Mouse (Mus musculus): ENCODE data around the gene Tmed2. TPM values are rescaled to one million over a fixed set of nuclear protein-coding genes. Genes with fewer than 3 reads are reported as not detected.
A peak's percentile ranks its signal among the peaks of the same experiment; 100 is the strongest.

Gene Tmed2
- polyA plus RNA-seq, 1 experiment from 2014 or later: 629 TPM

GRCm38 (mm10) chr5:124530655-124531582 is 9.6 kb upstream of the Tmed2 start, which contains the start of gene Rilpl1:
TSS of gene Rilpl1 (minus strand) at chr5:124531391.
- Histone ChIP-seq H3K4me1 (ENCODE audit: control insufficient read depth, insufficient read depth, low read length) (peaks cover 21% of the 10 kb centered on the region), H3K36me3 (ENCODE audit: control insufficient read depth, insufficient read depth, low read length) (0 out of 2 replicates have a peak, but pooled peaks cover 3% of the 10 kb centered on the region), H3K9ac (ENCODE audit: low read depth, low read length) (peak within 1 kb of the TSS; percentile 83), H3K4me3 (ENCODE audit: low read depth, low read length) (peak within 1 kb of the TSS; percentile 83), H3K27ac (replicated peaks; ENCODE audit: low read depth, low read length) (peak within 1 kb of the TSS; percentile 49), H3K9me3 (ENCODE audit: control insufficient read depth, low read length) (no peaks in the 10 kb centered on the region), H3K27me3 (replicated peaks; ENCODE audit: control insufficient read depth, insufficient read depth, low read length) (no peaks in the 10 kb centered on the region), H3K4me2 (ENCODE audit: low read depth, low read length) (peak within 1 kb of the TSS; percentile 76)
- WGBS: under 1% methylated on average over 46 of the region's 96 CpGs
- ATAC-seq (ENCODE audit: low read depth) (peak; percentile 95), DNase-seq (ENCODE audit: low spot score) (peak; percentile 94)

- peak; percentile 13 for ATAC-seq (ENCODE audit: low read depth)
- 9% methylated on average over 14 of the region's 14 CpGs for WGBS
- no peak for DNase-seq (ENCODE audit: low spot score)
Observed at GRCm38 (mm10) chr5:124531583-124531930, 8.9 kb upstream of the Tmed2 start.

GRCm38 (mm10) chr5:124532451-124532850 is 8.0 kb upstream of the Tmed2 start:
- no peak overlapping the region for H3K4me3 ChIP-seq (ENCODE audit: low read depth, low read length)
- 28% methylated on average over 7 of the region's 7 CpGs for WGBS
- H3K9ac ChIP-seq (ENCODE audit: low read depth, low read length): no peak overlapping the region
- H3K4me2 ChIP-seq (ENCODE audit: low read depth, low read length): no peak overlapping the region
- H3K27me3 ChIP-seq (replicated peaks; ENCODE audit: control insufficient read depth, insufficient read depth, low read length): no peaks in the 10 kb centered on the region
- ATAC-seq (ENCODE audit: low read depth) (no peak), DNase-seq (ENCODE audit: low spot score) (no peak)
- no peaks in the 10 kb centered on the region for H3K36me3 ChIP-seq (ENCODE audit: control insufficient read depth, insufficient read depth, low read length)
- H3K4me1 ChIP-seq (ENCODE audit: control insufficient read depth, insufficient read depth, low read length): peaks cover 21% of the 10 kb centered on the region
- no peaks in the 10 kb centered on the region for H3K9me3 ChIP-seq (ENCODE audit: control insufficient read depth, low read length)
- no peak overlapping the region for H3K27ac ChIP-seq (replicated peaks; ENCODE audit: low read depth, low read length)

More at GRCm38 (mm10) chr5:124531583-124531930, 8.9 kb upstream of the Tmed2 start:
- H3K4me2 ChIP-seq (ENCODE audit: low read depth, low read length): peak overlapping the region; percentile 76
- H3K36me3 ChIP-seq (ENCODE audit: control insufficient read depth, insufficient read depth, low read length): 0 out of 2 replicates have a peak, but pooled peaks cover 3% of the 10 kb centered on the region
- H3K27ac ChIP-seq (replicated peaks; ENCODE audit: low read depth, low read length): peak overlapping the region; percentile 49
- H3K4me1 ChIP-seq (ENCODE audit: control insufficient read depth, insufficient read depth, low read length): peaks cover 21% of the 10 kb centered on the region
- H3K4me3 ChIP-seq (ENCODE audit: low read depth, low read length): peak overlapping the region; percentile 83
- no peaks in the 10 kb centered on the region for H3K9me3 ChIP-seq (ENCODE audit: control insufficient read depth, low read length)
- peak overlapping the region; percentile 83 for H3K9ac ChIP-seq (ENCODE audit: low read depth, low read length)
- no peaks in the 10 kb centered on the region for H3K27me3 ChIP-seq (replicated peaks; ENCODE audit: control insufficient read depth, insufficient read depth, low read length)

- H3K4me2 ChIP-seq (ENCODE audit: low read depth, low read length): no peak overlapping the region
- WGBS: 61% methylated on average over 5 of the region's 5 CpGs
- peaks cover 8% of the 10 kb centered on the region for H3K4me1 ChIP-seq (ENCODE audit: control insufficient read depth, insufficient read depth, low read length)
- no peaks in the 10 kb centered on the region for H3K9me3 ChIP-seq (ENCODE audit: control insufficient read depth, low read length)
- H3K36me3 ChIP-seq (ENCODE audit: control insufficient read depth, insufficient read depth, low read length): no peaks in the 10 kb centered on the region
- ATAC-seq (ENCODE audit: low read depth) (no peak), DNase-seq (ENCODE audit: low spot score) (no peak)
- H3K27me3 ChIP-seq (replicated peaks; ENCODE audit: control insufficient read depth, insufficient read depth, low read length): no peaks in the 10 kb centered on the region
- no peak overlapping the region for H3K4me3 ChIP-seq (ENCODE audit: low read depth, low read length)
- H3K9ac ChIP-seq (ENCODE audit: low read depth, low read length): no peak overlapping the region
- H3K27ac ChIP-seq (replicated peaks; ENCODE audit: low read depth, low read length): no peak overlapping the region
Observed at GRCm38 (mm10) chr5:124535016-124535415, 5.5 kb upstream of the Tmed2 start.

GRCm38 (mm10) chr5:124536776-124537175 is 3.7 kb upstream of the Tmed2 start:
- peak overlapping the region; percentile 51 for H3K9ac ChIP-seq (ENCODE audit: low read depth, low read length)
- no peak overlapping the region for H3K27ac ChIP-seq (replicated peaks; ENCODE audit: low read depth, low read length)

GRCm38 (mm10) chr5:124538813-124539792 is 1.4 kb upstream of the Tmed2 start:
- Histone ChIP-seq H3K9me3 (ENCODE audit: control insufficient read depth, low read length) (no peaks in the 10 kb centered on the region), H3K4me3 (ENCODE audit: low read depth, low read length) (no peak overlapping the region), H3K4me2 (ENCODE audit: low read depth, low read length) (no peak overlapping the region), H3K9ac (ENCODE audit: low read depth, low read length) (no peak overlapping the region), H3K36me3 (ENCODE audit: control insufficient read depth, insufficient read depth, low read length) (peaks cover 17% of the 10 kb centered on the region), H3K27ac (replicated peaks; ENCODE audit: low read depth, low read length) (no peak overlapping the region), H3K27me3 (replicated peaks; ENCODE audit: control insufficient read depth, insufficient read depth, low read length) (no peaks in the 10 kb centered on the region), H3K4me1 (ENCODE audit: control insufficient read depth, insufficient read depth, low read length) (peaks cover 5% of the 10 kb centered on the region; the same call in 1 of the 2 replicates)
- ATAC-seq (ENCODE audit: low read depth) (no peak), DNase-seq (ENCODE audit: low spot score) (peak; percentile 67)
- 83% methylated on average over 15 of the region's 16 CpGs for whole genome bisulfite sequencing

More at GRCm38 (mm10) chr5:124536776-124537175, 3.7 kb upstream of the Tmed2 start:
- no peak for ATAC-seq (ENCODE audit: low read depth)
- no peaks in the 10 kb centered on the region for H3K36me3 ChIP-seq (ENCODE audit: control insufficient read depth, insufficient read depth, low read length)
- 5% methylated on average over 14 of the region's 17 CpGs for whole genome bisulfite sequencing
- peak overlapping the region; percentile 51 for H3K4me2 ChIP-seq (ENCODE audit: low read depth, low read length)
- H3K4me1 ChIP-seq (ENCODE audit: control insufficient read depth, insufficient read depth, low read length): peaks cover 4% of the 10 kb centered on the region; the same call in 1 of the 2 replicates
- peak overlapping the region; percentile 15 for H3K4me3 ChIP-seq (ENCODE audit: low read depth, low read length)
- peak; percentile 34 for DNase-seq (ENCODE audit: low spot score)
- no peaks in the 10 kb centered on the region for H3K9me3 ChIP-seq (ENCODE audit: control insufficient read depth, low read length)
- H3K27me3 ChIP-seq (replicated peaks; ENCODE audit: control insufficient read depth, insufficient read depth, low read length): no peaks in the 10 kb centered on the region

- peak overlapping the region; percentile 93 for H3K9ac ChIP-seq (ENCODE audit: low read depth, low read length)
- peak overlapping the region; percentile 80 for H3K27ac ChIP-seq (replicated peaks; ENCODE audit: low read depth, low read length)
- 76% methylated on average over 4 of the region's 4 CpGs for WGBS
- ATAC-seq (ENCODE audit: low read depth): no peak
- peaks cover 5% of the 10 kb centered on the region; the same call in 1 of the 2 replicates for H3K4me1 ChIP-seq (ENCODE audit: control insufficient read depth, insufficient read depth, low read length)
- H3K36me3 ChIP-seq (ENCODE audit: control insufficient read depth, insufficient read depth, low read length): peaks cover 25% of the 10 kb centered on the region
- peak overlapping the region; percentile 85 for H3K4me3 ChIP-seq (ENCODE audit: low read depth, low read length)
- no peaks in the 10 kb centered on the region for H3K27me3 ChIP-seq (replicated peaks; ENCODE audit: control insufficient read depth, insufficient read depth, low read length)
- H3K4me2 ChIP-seq (ENCODE audit: low read depth, low read length): peak overlapping the region; percentile 52
- no peak for DNase-seq (ENCODE audit: low spot score)
- H3K9me3 ChIP-seq (ENCODE audit: control insufficient read depth, low read length): no peaks in the 10 kb centered on the region
Observed at GRCm38 (mm10) chr5:124539905-124540304, 590 bp upstream of the Tmed2 start.

Measured in embryonic facial prominence, embryonic 14.5 days (tissue).